Mouse (Mus musculus): Measurements from ENCODE around the gene Snrk. TPM values are rescaled to one million over a fixed set of nuclear protein-coding genes. Genes with fewer than 3 reads are reported as not detected.

The Snrk gene
- polyA plus RNA-seq, 1 experiment from 2014 or later: 31.3 TPM

DNA sequence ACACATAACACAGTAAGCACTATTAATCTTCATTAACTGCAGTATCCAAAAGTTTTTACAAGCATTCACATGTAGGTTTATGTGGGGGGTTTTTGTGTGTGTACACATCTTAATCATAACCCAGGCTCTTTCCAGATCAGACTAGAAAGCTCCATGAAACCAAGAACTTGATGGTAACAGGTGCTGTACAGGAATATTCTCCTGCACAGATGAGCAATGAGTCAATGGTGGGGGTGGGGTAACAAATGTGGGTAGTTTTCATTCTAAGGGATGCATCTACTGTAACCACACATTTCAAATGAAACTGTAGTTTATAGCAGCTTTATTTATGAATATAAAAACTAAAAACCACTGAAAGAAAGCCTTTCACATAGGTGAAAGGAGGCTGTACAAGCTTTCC, 98.1 kb downstream of the Snrk start:
- no peak for ATAC-seq (ENCODE audit: insufficient number of reproducible peaks, insufficient read depth, low FRiP score, low read depth)
- H3K9ac ChIP-seq (ENCODE audit: low read length): no peak overlapping the region
- no peaks in the 10 kb centered on the region for H3K27me3 ChIP-seq (ENCODE audit: control insufficient read depth, insufficient read depth, low read length)
- no peak overlapping the region for H3K4me3 ChIP-seq (ENCODE audit: control insufficient read depth in 1 of 2, insufficient read depth in 1 of 2, low read depth in 1 of 2, low read length in 2 of 2)
- H3K36me3 ChIP-seq (ENCODE audit: control insufficient read depth, insufficient read depth, low read length): no peaks in the 10 kb centered on the region
- no peak overlapping the region for H3K27ac ChIP-seq (replicated peaks in 1 of 2; ENCODE audit: control insufficient read depth in 1 of 2, insufficient read depth in 1 of 2, low read depth in 2 of 2, low read length in 2 of 2)
- H3K9me3 ChIP-seq (ENCODE audit: control insufficient read depth, low read length): no peaks in the 10 kb centered on the region
- H3K4me2 ChIP-seq (ENCODE audit: low read length): no peak overlapping the region
- peaks cover 0 to 2% of the 10 kb centered on the region in 2 experiments; a peak in 2 of 4 replicates for H3K4me1 ChIP-seq (ENCODE audit: control insufficient read depth in 2 of 2, insufficient read depth in 2 of 2, low read length in 2 of 2)

DNA sequence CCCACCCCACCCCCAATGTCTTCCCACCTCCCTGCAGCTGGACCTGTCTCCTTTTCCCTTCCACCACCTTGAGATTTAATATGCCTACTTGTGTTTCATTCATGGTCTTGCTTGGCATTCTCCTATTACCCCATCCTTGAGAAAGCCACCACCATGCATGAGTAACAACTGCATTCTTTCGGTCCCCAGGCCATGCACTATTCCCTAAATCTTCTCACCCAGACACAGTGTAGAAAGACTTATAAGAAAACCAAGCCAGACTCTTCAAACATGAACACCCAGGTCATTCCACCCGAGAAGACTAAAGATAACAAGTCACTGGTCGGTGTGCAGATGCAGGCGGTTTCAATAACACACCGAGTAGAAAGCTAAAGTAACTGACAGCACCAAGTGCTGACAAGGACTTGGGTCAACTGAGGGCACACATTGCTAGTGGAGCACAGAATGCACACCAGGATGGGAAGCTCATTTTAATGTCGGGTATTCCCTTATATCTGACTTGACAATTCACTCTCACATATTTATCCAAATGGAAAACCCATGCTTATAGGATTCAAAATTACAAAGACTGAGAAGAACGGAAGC, 100.0 kb downstream of the Snrk start:
- no peak for ATAC-seq (ENCODE audit: insufficient number of reproducible peaks, insufficient read depth, low FRiP score, low read depth)
- peaks cover 0 to 2% of the 10 kb centered on the region in 2 experiments; a peak in 2 of 4 replicates for H3K4me1 ChIP-seq (ENCODE audit: control insufficient read depth in 2 of 2, insufficient read depth in 2 of 2, low read length in 2 of 2)
- no peaks in the 10 kb centered on the region for H3K27me3 ChIP-seq (ENCODE audit: control insufficient read depth, insufficient read depth, low read length)
- no peak overlapping the region for H3K4me2 ChIP-seq (ENCODE audit: low read length)
- H3K9ac ChIP-seq (ENCODE audit: low read length): no peak overlapping the region
- no peaks in the 10 kb centered on the region for H3K36me3 ChIP-seq (ENCODE audit: control insufficient read depth, insufficient read depth, low read length)
- H3K27ac ChIP-seq (replicated peaks in 1 of 2; ENCODE audit: control insufficient read depth in 1 of 2, insufficient read depth in 1 of 2, low read depth in 2 of 2, low read length in 2 of 2): no peak overlapping the region
- no peak overlapping the region for H3K4me3 ChIP-seq (ENCODE audit: control insufficient read depth in 1 of 2, insufficient read depth in 1 of 2, low read depth in 1 of 2, low read length in 2 of 2)
- 39% methylated on average over 7 of the region's 7 CpGs for WGBS
- H3K9me3 ChIP-seq (ENCODE audit: control insufficient read depth, low read length): no peaks in the 10 kb centered on the region

Other genes starting within 250 kb of the Snrk start
- gene Ackr2, start 218.9 kb upstream of the Snrk start, polyA plus RNA-seq (2014; fragmentation: Nextera tagmentation; extraction: Ambion mirVana): 1.2 and 1.3 TPM in 2 replicates
- not detected in 2 replicates for gene Cyp8b1, start 201.0 kb upstream of the Snrk start, polyA plus RNA-seq (2014; fragmentation: Nextera tagmentation; extraction: Ambion mirVana)
- gene Fam198a, start 166.3 kb upstream of the Snrk start, polyA plus RNA-seq (2014; fragmentation: Nextera tagmentation; extraction: Ambion mirVana): 0.97 and 1.6 TPM in 2 replicates
- gene Pomgnt2, start 120.2 kb upstream of the Snrk start, polyA plus RNA-seq (2014; fragmentation: Nextera tagmentation; extraction: Ambion mirVana): 10.5 and 12.1 TPM in 2 replicates
- gene Ano10, start 177.2 kb downstream of the Snrk start, polyA plus RNA-seq (2014; fragmentation: Nextera tagmentation; extraction: Ambion mirVana): 37.3 and 37.6 TPM in 2 replicates
- gene Abhd5, start 234.3 kb downstream of the Snrk start, polyA plus RNA-seq (2014; fragmentation: Nextera tagmentation; extraction: Ambion mirVana): 21.6 and 23.8 TPM in 2 replicates

Data from heart, embryonic 14.5 days (tissue).